Mouse (Mus musculus) liver, embryonic 16.5 days (tissue): ENCODE measurements around the gene Ces2a. TPM values are rescaled to one million over a fixed set of nuclear protein-coding genes. Genes with fewer than 3 reads are reported as not detected.

ENCODE experiments used
- ATAC-seq: fragments of 200-750 bp; cut with Nextera tagmentation; 2 replicates; pipeline ENCODE4 v1.8.0; 2017; ENCODE audit warnings: low read depth, mild to moderate bottlenecking, moderate number of reproducible peaks, moderate library complexity
- H3K27ac ChIP-seq: fragments of 300-500 bp; sonication (generic); 2 replicates; pipeline ENCODE4 v1.5.1; 2014; ENCODE audit warnings: mild to moderate bottlenecking, low read length
- H3K27me3 ChIP-seq: fragments of 300-500 bp; sonication (generic); 2 replicates; pipeline ENCODE4 v1.6.1; 2014; ENCODE audit warnings: low read depth, low read length, mixed read lengths; ENCODE audit not compliant: control insufficient read depth, insufficient read depth
- H3K36me3 ChIP-seq: fragments of 300-500 bp; sonication (generic); 2 replicates; pipeline ENCODE4 v1.6.1; 2014; ENCODE audit warnings: mild to moderate bottlenecking; ENCODE audit not compliant: control insufficient read depth, insufficient read depth
- H3K4me1 ChIP-seq: fragments of 300-500 bp; sonication (generic); 2 replicates; pipeline ENCODE4 v1.6.1; 2014; ENCODE audit warnings: low read depth, low read length, mixed read lengths; ENCODE audit not compliant: control insufficient read depth
- H3K4me2 ChIP-seq: fragments of 300-500 bp; sonication (generic); 2 replicates; pipeline ENCODE4 v1.6.1; 2014; ENCODE audit warnings: low read depth, low read length, mixed read lengths
- H3K4me3 ChIP-seq: fragments of 300-500 bp; sonication (generic); 2 replicates; pipeline ENCODE4 v1.5.1; 2014; ENCODE audit warnings: low read depth, mild to moderate bottlenecking, low read length
- H3K9ac ChIP-seq: fragments of 300-500 bp; sonication (generic); 2 replicates; pipeline ENCODE4 v1.6.1; 2014; ENCODE audit warnings: low read depth, low read length
- H3K9me3 ChIP-seq: fragments of 300-500 bp; sonication (generic); replicated peaks from 2 replicates; pipeline ENCODE4 v1.6.1; 2016; ENCODE audit warnings: low read length; ENCODE audit not compliant: control insufficient read depth
- WGBS: fragments of 180-500 bp; shearing (Covaris S2); extraction: QIAGEN DNeasy Blood & Tissue Kit; methylation state at CpG from one replicate; pipeline ENCODE4 v1.1.7; 2014; ENCODE audit not compliant: insufficient replicate concordance; 5-methylcytosine and 5-hydroxymethylcytosine counted together
- polyA plus RNA-seq: library from polyadenylated mRNA; unstranded; fragments of >200 nt; fragmentation: Nextera tagmentation; extraction: Ambion mirVana; gene quantifications from 2 replicates; pipeline ENCODE4 v1.2.1, GENCODE M21; 2015

Gene Ces2a
- polyA plus RNA-seq, 1 experiment from 2014 or later, result 34.4 TPM

DNA sequence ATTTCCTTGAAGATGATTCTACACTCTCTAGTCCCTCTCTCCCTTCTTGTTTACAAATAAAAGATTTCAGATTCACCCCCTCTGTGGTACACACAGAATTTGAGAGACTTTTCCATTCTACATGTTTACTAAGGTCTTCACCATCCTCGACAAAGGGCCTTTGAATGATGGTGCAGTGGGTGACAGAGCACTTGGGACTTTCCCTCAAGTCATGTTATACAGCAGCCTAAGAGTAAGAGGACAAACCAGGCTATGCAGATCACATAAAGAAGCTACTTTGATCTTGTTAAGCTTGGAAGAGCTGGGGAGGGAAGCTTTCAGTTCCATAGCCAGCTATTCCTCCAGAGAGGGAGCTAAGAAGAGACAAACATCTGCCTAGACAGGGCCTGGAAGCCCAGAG, 19.0 kb downstream of the Ces2a start:
- H3K9ac ChIP-seq, result no peak overlapping the region
- ATAC-seq, result no peak
- no peak overlapping the region for H3K4me3 ChIP-seq
- no peaks in the 10 kb centered on the region for H3K4me1 ChIP-seq
- H3K27me3 ChIP-seq, result no peaks in the 10 kb centered on the region
- no peak overlapping the region for H3K27ac ChIP-seq
- no peaks in the 10 kb centered on the region for H3K9me3 ChIP-seq
- 35% methylated on average over 1 of the region's 1 CpGs for WGBS
- H3K4me2 ChIP-seq, result no peak overlapping the region
- H3K36me3 ChIP-seq, result no peaks in the 10 kb centered on the region

DNA sequence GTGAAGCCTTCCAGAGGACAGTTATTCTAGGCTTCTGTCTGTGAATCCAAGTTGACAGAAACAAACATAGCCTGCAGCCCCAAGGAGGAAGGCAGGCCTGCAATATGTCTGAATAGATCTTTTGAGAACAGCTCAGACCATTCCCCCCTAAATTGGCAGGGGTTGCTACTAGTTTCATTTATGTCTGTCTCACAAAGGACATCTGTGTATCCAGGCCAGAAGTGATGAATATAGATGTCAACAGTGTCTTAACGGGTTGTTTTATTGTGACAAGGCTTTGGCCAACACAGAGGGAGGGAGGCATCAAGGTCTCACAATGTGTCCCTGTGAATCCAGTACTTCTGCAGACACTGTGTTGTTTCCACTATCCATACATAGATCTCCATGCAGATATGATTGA, 23.8 kb downstream of the Ces2a start:
- no peaks in the 10 kb centered on the region for H3K9me3 ChIP-seq
- H3K27ac ChIP-seq, result no peak overlapping the region
- no peak overlapping the region for H3K4me2 ChIP-seq
- 41% methylated on average over 1 of the region's 1 CpGs for WGBS
- H3K4me1 ChIP-seq, result no peaks in the 10 kb centered on the region
- ATAC-seq, result no peak
- H3K36me3 ChIP-seq, result no peaks in the 10 kb centered on the region
- H3K4me3 ChIP-seq, result no peak overlapping the region
- H3K27me3 ChIP-seq, result no peaks in the 10 kb centered on the region
- no peak overlapping the region for H3K9ac ChIP-seq

DNA sequence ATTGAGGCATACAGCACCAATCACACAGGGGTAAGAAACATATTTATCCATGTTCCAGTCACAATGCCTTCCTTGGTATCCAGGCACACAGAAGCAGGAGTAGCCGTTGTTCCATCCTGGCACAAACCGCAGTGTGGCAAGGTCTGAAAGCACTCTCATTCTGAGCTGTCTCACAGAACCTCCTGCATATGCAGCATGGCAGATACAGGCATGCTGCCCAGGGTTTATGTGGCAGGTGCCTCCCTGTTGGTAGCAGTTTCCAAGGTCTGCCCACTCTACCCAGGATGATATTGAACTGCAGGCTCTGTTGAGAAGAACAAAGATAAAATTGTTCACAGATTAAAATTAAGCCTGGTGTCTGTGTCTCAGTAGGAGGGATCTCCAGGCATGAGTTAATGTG, 24.4 kb downstream of the Ces2a start:
- Histone ChIP-seq H3K9ac (no peak overlapping the region), H3K4me3 (no peak overlapping the region), H3K36me3 (no peaks in the 10 kb centered on the region), H3K27ac (no peak overlapping the region), H3K9me3 (no peaks in the 10 kb centered on the region), H3K4me2 (no peak overlapping the region), H3K4me1 (no peaks in the 10 kb centered on the region), H3K27me3 (no peaks in the 10 kb centered on the region)
- ATAC-seq, result no peak
- WGBS, result 69% methylated on average over 2 of the region's 2 CpGs

DNA sequence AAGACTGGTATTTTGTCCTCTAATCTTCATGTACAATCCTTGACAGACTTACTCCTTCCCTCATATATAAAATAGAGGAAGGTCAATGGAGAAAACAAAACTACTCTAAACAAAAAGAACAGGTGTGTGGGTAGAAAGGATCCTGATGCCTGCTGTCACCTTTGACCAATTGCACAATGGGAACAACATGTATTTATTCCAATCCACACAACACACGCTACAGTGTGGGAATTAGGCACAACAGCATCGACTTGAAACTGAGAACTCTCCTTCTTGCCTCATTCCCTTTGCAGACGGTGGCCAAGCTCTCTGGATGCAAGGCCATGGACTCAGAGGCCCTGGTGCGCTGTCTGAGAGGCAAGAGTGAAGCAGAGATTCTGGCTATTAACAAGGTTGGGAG, 27.3 kb downstream of the Ces2a start:
- Histone ChIP-seq H3K9ac (no peak overlapping the region), H3K27ac (no peak overlapping the region), H3K4me1 (no peaks in the 10 kb centered on the region), H3K4me3 (no peak overlapping the region), H3K9me3 (no peaks in the 10 kb centered on the region), H3K4me2 (no peak overlapping the region), H3K27me3 (no peaks in the 10 kb centered on the region), H3K36me3 (no peaks in the 10 kb centered on the region)
- no peak for ATAC-seq
- 58% methylated on average over 4 of the region's 4 CpGs for WGBS

DNA sequence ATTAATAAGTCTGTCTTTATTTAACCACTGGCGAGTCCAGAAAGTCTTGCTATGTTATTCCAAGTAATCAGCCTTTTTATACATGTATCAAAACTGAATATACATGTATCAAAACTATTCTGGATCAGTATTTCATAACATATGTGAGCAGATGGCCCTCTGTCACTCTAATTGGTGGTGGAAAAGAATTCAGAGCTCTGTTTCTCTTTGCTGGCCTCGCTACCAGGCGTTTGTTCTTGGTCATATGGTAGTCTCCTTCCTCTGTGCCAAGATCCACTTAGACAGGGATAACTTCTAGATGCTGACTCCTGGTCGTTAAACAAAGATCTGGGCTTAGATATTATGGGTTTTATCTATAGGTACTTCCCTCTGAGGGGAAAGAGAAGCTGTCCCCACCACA, 32.7 kb downstream of the Ces2a start:
- Histone ChIP-seq H3K4me3 (no peak overlapping the region), H3K27ac (no peak overlapping the region), H3K9ac (no peak overlapping the region), H3K27me3 (no peaks in the 10 kb centered on the region), H3K9me3 (no peaks in the 10 kb centered on the region), H3K36me3 (no peaks in the 10 kb centered on the region), H3K4me1 (no peaks in the 10 kb centered on the region), H3K4me2 (no peak overlapping the region)
- ATAC-seq, result no peak
- WGBS, result 36% methylated on average over 4 of the region's 4 CpGs

DNA sequence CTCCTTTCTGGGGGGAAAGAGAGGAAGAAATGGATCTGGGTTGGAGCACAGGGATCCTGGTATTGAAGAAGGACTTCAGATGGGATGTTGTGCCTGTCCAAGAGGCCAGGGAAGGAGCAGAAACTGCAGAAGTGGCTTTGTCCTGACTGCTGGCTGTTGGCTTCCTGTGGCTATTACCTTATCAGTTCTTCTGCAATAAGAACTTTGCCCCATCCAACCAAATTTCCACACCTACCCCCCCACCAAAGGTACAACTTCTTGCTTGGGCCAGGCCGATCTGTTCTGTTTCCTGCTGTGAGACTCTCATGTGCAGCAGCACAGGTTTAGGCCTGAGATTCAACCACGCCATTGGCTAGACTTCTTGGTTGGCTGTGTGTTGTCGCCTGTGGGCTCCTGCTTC, 36.6 kb downstream of the Ces2a start:
- no peak overlapping the region for H3K4me3 ChIP-seq
- ATAC-seq, result 0 out of 2 replicates have a peak, but pooled peaks have one; percentile 7
- no peaks in the 10 kb centered on the region for H3K4me1 ChIP-seq
- no peaks in the 10 kb centered on the region for H3K36me3 ChIP-seq
- no peak overlapping the region for H3K4me2 ChIP-seq
- WGBS, result 58% methylated on average over 3 of the region's 3 CpGs
- no peak overlapping the region for H3K9ac ChIP-seq
- H3K9me3 ChIP-seq, result no peaks in the 10 kb centered on the region
- no peak overlapping the region for H3K27ac ChIP-seq
- no peaks in the 10 kb centered on the region for H3K27me3 ChIP-seq

DNA sequence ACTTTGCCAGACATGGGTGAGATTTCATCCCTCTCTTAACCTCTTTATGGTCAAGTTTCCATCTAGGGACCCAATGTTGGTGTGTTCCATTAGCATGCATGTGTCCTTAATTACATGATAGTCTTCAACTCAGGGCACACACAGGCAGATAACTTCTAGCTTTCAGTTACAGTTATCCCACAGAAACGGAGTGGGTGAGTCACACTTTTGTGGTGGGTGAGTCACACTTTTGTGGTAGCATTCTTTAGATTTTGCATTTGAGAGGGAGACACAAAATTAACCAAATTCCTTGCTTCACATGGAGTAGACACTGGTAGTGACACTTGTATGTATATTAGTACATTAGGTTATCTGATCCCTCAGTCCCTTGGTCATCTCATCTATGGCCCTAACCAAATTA, 53.2 kb downstream of the Ces2a start:
- Histone ChIP-seq H3K4me1 (no peaks in the 10 kb centered on the region), H3K27ac (no peak overlapping the region), H3K9me3 (no peaks in the 10 kb centered on the region), H3K27me3 (no peaks in the 10 kb centered on the region), H3K36me3 (no peaks in the 10 kb centered on the region), H3K9ac (no peak overlapping the region), H3K4me3 (no peak overlapping the region), H3K4me2 (no peak overlapping the region)
- no peak for ATAC-seq
- 16% methylated on average over 1 of the region's 1 CpGs for WGBS

DNA sequence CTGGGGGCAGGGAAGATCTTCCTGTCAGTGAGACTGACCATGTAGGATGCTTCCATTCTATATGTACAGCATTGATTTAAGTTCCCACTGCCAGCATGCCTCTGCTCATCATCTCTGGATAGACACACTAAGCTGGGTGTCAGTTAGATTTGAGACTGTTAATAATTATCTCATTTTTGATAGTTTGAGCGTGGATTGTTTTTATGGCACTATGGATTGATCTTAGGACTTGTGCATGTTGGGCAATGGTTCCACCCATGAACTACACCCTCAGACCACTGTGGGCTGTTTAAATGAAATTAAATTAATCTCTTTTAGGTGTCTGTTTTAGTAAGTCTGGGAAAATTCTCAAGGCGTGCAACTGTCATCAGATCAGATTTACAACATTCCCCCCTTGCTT, 55.1 kb downstream of the Ces2a start:
- Histone ChIP-seq H3K4me2 (no peak overlapping the region), H3K27ac (no peak overlapping the region), H3K27me3 (no peaks in the 10 kb centered on the region), H3K36me3 (no peaks in the 10 kb centered on the region), H3K4me1 (no peaks in the 10 kb centered on the region), H3K9ac (no peak overlapping the region), H3K9me3 (no peaks in the 10 kb centered on the region), H3K4me3 (no peak overlapping the region)
- WGBS, result 54% methylated on average over 2 of the region's 2 CpGs
- no peak for ATAC-seq

DNA sequence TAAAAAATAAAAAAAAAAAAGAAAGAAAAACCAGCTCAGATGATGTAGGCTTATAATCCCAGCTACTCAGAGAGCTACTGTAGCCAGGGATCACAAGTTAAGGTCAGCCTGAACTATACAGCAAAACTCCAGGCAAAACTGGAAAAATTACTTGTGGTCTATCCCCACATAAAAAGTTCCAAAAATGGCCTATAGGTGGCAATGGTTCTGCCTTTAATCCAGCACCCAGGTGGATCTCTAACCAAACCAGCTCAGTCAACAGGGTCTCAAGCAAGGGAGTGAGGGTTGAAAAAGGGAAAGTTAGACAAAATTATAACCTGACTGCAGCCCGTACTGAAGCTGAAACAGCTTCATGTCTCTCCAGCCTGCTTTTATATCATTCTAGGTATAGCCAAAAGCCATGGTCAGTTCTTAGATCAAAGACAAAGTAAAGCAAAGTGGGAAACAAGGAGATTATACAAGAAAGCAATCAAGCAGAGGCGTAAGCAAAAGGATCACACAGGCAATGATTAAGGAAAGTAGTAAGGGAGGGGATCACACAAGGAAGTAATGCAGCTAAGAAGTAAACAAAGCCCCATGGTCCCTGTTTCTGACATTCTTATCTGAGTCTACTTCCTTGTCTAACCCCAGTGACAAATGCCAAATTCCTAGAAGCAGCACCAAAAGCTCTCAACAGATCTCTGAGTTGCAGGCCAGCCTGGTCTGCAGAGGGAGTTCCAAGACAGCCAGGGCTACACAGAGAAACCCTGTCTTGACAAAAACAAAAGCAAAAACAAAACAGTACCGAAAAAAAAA, 56.3 kb downstream of the Ces2a start:
- Histone ChIP-seq H3K9ac (no peak overlapping the region), H3K27me3 (no peaks in the 10 kb centered on the region), H3K4me1 (no peaks in the 10 kb centered on the region), H3K27ac (no peak overlapping the region), H3K36me3 (no peaks in the 10 kb centered on the region), H3K9me3 (no peaks in the 10 kb centered on the region), H3K4me2 (no peak overlapping the region), H3K4me3 (no peak overlapping the region)
- ATAC-seq, result no peak
- 33% methylated on average over 3 of the region's 3 CpGs for WGBS
